Mouse (Mus musculus): ENCODE measurements around the gene Rpl10-ps3.

Rpl10-ps3 gene

DNA sequence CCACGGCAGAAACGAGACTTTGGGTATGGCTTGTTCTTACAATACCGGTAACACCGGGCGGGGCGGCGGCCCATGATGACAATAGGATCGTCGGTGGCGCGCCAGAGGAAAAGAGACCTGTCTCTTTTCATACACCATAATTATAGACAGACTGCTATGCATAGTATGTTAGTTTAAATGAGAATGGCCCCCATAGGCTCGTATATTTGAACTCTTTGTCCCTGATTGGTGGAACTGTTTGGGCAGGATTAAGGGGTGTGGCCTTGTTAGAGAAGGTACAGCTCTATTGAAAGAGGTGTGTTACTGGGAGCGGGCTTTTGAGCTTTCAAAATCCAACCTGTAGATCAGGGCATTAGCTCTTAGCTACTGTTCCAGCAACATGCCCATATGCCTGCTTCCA is at the start of gene Rpl10-ps3:
TSS of gene Rpl10-ps3 (minus strand) at position 101 of the 400 bp plus-strand sequence.
- no peak for DNase-seq (ENCODE audit: low spot score in 2 of 2)

DNA sequence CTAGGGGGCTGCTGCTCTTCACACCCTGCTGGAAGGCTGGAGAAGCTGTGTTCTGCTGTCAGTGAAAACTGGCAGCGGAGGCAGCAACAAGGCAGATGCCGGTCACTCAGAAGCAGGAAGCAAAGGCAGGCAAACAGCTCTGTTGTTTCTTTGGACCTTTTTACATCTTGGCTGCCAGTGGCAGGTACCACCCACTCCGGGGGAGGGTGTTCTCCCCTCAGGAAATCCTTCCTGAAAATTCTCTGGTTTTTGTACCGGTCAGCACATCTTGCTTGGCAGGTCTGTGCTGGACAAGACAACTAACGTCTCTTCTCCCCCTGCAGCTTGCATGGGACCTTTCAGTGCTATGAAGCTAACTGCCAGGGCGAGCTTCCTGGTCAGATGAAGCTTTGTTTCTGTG is 30.8 kb upstream of the Rpl10-ps3 start:
- no peak for DNase-seq (ENCODE audit: low spot score in 2 of 2)

DNA sequence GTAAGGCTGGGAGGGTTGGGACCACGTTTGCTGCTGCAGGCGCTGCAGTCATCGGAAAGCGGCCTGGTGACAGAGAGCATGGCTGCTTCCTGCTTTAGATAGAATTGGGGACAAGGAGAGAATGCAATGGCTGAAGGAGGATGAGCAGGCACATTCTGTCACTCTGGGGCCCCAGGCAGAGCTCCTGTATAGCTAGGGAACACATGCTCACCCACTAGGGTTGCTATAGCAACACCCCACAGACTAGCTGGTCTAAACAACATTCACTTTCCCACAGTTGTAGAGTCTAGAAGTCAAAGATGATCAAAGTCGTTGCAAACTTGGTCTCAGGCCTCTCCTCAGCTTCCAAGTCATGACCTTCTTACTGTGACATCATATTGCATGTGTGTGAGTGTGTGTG is 29.9 kb upstream of the Rpl10-ps3 start:
- DNase-seq (ENCODE audit: low spot score in 2 of 2), result no peak

GRCm38 (mm10) chr9:50368551-50369297 is 24.0 kb upstream of the Rpl10-ps3 start:
- DNase-seq (ENCODE audit: low spot score in 2 of 2), result no peak

DNA sequence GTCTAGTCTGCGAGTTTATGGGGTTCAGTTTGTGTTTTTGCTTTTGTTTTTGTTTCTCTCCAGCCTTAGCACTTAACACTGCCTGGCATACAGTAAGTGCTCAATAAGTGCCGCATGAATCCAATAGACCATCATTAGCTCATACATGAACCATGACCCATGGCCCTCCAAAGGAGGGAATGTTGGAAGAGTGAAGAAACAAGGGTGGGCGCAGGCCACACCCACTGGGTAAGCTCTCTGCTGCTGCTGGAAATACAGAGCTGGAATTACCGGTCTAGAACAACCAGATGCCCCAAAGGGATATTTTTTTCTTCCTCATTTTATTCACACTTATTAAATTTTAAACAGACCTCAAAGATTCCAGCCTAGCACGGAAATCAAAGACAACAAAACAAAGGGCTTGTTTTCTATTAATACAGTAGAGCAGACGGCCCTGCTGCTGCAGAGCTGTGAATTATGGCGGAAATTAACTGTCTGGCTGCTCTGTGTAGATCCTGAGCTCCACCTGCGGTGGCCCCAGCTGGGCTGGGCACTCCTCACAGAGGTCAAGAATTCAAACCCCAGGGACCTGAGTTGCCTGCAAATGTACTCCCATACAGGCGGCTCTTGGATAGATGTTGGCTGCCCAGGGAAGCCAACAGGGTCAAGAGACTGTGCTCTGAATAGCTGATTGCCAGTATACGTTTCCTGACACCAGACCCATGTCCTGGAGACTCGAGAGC is 20.5 kb upstream of the Rpl10-ps3 start:
- DNase-seq (ENCODE audit: low spot score in 2 of 2), result no peak

- DNase-seq (ENCODE audit: low spot score in 2 of 2), result no peak
Observed at GRCm38 (mm10) chr9:50363962-50364361, 19.2 kb upstream of the Rpl10-ps3 start.

DNA sequence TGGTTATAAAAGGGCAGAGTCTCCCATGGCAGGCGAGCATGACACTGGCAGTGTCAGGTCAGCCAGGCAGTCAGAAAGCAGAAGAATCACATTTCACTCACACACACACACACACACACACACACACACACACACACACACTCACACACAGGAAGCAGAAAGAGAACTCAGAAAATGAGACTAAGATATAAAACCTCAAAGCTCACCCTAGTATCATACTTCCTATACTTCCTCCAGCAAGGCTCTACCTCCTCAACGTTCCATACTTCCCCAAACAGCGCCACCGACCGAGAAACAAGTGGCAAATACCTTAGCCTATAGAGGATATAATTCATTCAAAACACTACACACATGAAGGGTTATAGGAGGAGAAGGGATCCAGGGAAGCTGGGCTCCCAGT is 18.5 kb upstream of the Rpl10-ps3 start:
- no peak for DNase-seq (ENCODE audit: low spot score in 2 of 2)

- DNase-seq (ENCODE audit: low spot score in 2 of 2), result no peak
Observed at GRCm38 (mm10) chr9:50362556-50362955, 17.8 kb upstream of the Rpl10-ps3 start.

DNA sequence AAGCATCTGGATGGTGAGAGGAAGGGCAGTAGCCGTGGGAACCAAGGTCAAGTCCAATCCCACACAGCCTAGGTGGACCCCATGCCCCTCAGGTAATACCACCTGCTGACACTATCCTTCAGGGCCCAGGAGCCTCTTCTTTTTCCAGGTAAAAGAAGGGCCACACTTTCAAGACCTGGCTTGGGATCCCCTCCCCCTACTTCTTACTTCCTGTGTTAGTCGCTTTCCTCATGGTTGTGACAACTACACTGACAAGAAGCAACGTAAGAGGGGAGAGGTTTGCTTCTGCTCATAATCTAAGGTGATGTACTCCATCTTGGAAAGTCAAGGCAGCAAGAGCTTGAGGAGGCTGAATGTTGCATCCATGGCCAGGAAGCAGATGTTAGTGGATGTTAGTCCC is 15.6 kb upstream of the Rpl10-ps3 start:
- no peak for DNase-seq (ENCODE audit: low spot score in 2 of 2)

DNA sequence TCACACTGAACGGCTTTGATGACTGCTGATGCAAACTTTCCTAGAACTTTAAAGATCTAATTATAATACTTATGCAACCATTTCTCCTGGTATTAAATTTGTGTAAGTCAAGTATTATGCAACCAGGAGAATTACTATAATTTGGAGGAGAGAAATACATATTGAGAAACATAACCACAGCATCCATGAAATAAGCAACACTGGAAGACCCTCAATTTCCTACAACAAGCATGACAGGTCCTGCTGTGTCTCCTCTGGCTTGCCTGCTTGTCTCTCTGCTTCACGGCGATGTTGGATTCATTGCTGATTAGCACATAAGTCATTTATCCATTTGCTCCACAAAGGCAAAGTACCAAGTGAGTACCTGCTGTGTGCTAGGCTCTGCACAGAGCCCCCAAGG is 12.6 kb upstream of the Rpl10-ps3 start:
- no peak for DNase-seq (ENCODE audit: low spot score in 2 of 2)

DNA sequence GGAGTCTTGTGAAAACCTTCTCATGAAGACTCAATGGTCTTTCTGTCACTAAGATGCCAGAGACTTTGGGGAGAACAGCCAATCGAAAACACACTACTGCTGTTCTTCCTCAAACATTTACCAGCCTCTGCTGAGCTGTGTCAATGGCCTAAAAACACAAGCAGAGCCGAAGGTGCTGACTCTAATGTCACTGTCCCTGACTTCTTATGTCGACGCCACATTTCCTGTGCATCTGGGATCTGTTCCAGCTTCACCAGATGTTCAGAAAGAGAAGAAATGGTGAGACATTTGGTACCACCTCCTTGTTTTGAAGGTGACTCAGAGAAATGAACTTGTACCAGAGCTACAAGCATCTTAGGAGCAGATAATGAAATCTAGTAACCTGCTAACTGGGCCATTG is 7.0 kb upstream of the Rpl10-ps3 start:
- no peak for DNase-seq (ENCODE audit: low spot score in 2 of 2)

GRCm38 (mm10) chr9:50350571-50350970 is 5.8 kb upstream of the Rpl10-ps3 start:
- no peak for DNase-seq (ENCODE audit: low spot score in 2 of 2)

GRCm38 (mm10) chr9:50349156-50349555 is 4.4 kb upstream of the Rpl10-ps3 start:
- no peak for DNase-seq (ENCODE audit: low spot score in 2 of 2)

- no peak for DNase-seq (ENCODE audit: low spot score in 2 of 2)
Observed at GRCm38 (mm10) chr9:50348256-50348655, 3.5 kb upstream of the Rpl10-ps3 start.

GRCm38 (mm10) chr9:50335539-50336325 is 9.0 kb downstream of the Rpl10-ps3 start:
- DNase-seq (ENCODE audit: low spot score in 2 of 2), result no peak

DNA sequence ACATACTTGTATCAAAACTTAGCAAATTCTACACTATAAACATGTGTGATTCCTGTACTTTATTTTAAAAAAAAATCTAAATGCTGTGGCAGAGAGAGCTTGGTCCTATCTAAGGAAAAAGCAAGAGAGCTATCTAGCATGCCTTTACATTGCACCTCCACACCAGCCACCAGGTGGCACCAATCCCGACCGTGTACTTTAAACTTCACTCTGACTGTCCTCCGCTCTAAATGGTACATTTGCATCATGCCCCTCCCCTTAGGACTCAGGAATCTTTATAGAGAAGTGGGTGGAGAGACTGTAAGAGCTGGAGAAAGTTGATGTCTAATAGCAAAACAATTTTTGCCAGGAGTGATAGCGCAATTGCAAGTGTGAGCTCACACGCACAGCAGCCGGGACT is 11.4 kb downstream of the Rpl10-ps3 start:
- DNase-seq (ENCODE audit: low spot score in 2 of 2), result no peak

DNA sequence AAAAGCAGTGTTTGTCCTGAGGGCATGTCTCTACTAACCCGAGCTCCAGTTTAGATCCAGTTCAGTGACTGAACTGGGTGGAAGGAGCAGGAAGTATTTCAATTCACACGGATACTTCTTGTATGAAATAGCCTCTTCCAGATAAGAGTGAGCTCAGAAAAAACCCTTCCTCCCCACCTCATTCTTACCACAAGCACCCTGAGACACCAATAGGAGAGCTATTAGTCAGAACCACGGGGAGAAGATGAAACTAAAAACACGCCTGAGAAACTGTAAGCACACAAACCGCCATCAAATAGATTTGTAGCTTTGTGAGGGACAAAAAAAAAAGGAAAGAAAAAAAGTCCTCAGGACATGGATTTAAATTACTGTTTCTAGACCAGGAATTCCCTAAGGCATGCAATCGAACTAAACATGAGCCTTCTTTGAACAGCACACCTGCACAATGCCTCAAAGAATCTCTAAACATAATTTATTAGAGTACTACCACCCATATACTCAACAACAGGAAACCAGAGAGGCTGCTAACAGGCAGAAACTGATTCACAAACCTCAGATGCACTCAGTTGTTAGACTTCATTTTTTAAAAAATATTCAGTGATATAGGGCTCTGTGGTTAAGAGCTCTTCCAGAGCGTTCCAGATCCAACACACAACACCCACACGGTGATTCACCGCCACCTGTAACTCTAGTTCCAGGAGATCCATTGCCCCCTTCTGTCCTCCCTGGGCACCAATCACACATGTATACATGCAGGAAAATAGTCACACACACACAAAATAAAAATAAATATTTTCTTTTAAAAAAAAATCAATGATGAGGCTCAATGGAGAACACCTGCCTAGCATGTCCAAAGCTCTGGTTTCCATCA is 20.2 kb downstream of the Rpl10-ps3 start:
- no peak for DNase-seq (ENCODE audit: low spot score in 2 of 2)

- DNase-seq (ENCODE audit: low spot score in 2 of 2), result no peak
Observed at GRCm38 (mm10) chr9:50320729-50321128, 24.0 kb downstream of the Rpl10-ps3 start.

DNA sequence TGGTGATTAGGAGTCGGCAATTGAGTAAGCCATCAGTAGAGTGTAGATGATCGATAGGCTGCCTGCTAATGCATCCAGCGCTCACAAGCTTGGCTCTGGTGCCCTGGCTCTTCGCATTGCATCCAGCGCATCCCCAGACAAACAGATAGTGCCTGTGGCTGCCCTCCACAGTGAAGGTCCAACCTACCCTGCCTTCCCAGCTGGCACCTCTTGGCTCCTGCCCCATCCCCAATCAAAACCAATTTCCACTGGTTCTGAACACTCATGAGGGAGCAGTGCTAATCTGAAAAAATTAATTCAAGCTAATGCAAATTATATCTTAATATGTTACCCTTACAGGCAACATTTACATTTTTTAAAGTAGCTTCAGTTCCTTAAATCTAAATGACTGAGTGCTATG is 25.3 kb downstream of the Rpl10-ps3 start:
- no peak for DNase-seq (ENCODE audit: low spot score in 2 of 2)

DNA sequence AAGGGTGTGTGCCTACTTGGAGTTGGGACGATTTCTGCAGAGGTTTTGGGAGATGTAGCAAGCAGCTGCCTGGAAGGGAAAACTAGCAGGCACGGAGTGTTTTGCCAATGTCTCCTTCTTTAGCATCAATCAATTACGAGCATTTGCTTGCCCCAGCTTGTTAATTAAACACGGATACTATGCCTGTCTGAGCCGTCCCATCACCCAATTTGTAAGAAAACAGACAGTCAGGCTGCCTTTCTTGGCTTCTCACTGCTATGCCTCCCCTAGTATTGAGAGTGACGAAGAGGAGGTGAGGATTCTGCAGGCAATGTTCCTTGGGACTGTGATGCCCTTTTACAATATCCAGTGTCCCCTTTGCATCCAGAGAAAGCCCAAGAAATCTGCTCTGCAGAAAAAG is 27.5 kb downstream of the Rpl10-ps3 start:
- DNase-seq (ENCODE audit: low spot score in 2 of 2), result no peak

DNA sequence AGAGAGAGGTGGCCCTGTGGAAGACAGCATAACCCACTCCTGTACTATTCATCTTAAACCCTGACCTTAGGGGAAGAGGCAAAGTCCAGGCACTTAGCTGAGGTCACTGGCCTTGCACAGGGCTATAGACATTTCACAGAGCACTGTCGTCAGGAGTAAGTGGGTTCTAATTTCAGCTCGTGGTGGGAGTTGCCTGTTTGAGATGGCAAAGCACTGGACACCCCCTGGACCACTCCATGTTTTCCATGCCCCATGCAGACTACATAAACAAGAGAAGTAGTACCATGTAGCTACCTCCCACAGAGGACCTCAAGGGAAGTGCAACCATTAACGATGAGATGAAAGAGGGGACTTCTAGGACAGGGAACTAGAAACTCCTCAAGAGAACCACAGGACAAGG is 29.1 kb downstream of the Rpl10-ps3 start:
- DNase-seq (ENCODE audit: low spot score in 2 of 2), result no peak

Data from urinary bladder, postnatal 4 days (tissue).